Mouse (Mus musculus): ENCODE data around the gene Opcml.
A peak's percentile ranks its signal among the peaks of the same experiment; 100 is the strongest.

The Opcml gene

GRCm38 (mm10) chr9:28177052-28177451 lies 386.5 kb downstream of the Opcml start:
- DNase-seq: no peak

GRCm38 (mm10) chr9:28178123-28178887 lies 387.7 kb downstream of the Opcml start:
- DNase-seq: no peak

- no peak for DNase-seq
Observed at GRCm38 (mm10) chr9:28181916-28182315, 391.3 kb downstream of the Opcml start.

- DNase-seq: no peak
Observed at GRCm38 (mm10) chr9:28190226-28190625, 399.7 kb downstream of the Opcml start.

GRCm38 (mm10) chr9:28190751-28191150 lies 400.2 kb downstream of the Opcml start:
- DNase-seq: no peak

GRCm38 (mm10) chr9:28196550-28196949 lies 406.0 kb downstream of the Opcml start:
- no peak for DNase-seq

- no peak for DNase-seq
Observed at GRCm38 (mm10) chr9:28197061-28197460, 406.5 kb downstream of the Opcml start.

GRCm38 (mm10) chr9:28197631-28198030 lies 407.1 kb downstream of the Opcml start:
- DNase-seq: peak; percentile 1

- no peak for DNase-seq
Observed at GRCm38 (mm10) chr9:28198106-28198694, 407.6 kb downstream of the Opcml start.

- DNase-seq: no peak
Observed at GRCm38 (mm10) chr9:28207441-28207840, 416.9 kb downstream of the Opcml start.

- DNase-seq: no peak
Observed at GRCm38 (mm10) chr9:28208696-28209095, 418.1 kb downstream of the Opcml start.

- DNase-seq: no peak
Observed at GRCm38 (mm10) chr9:28211877-28212276, 421.3 kb downstream of the Opcml start.

- no peak for DNase-seq
Observed at GRCm38 (mm10) chr9:28213893-28214292, 423.3 kb downstream of the Opcml start.

- no peak for DNase-seq
Observed at GRCm38 (mm10) chr9:28218026-28218646, 427.6 kb downstream of the Opcml start.

- no peak for DNase-seq
Observed at GRCm38 (mm10) chr9:28222726-28223125, 432.2 kb downstream of the Opcml start.

GRCm38 (mm10) chr9:28225824-28226569 lies 435.4 kb downstream of the Opcml start:
- no peak for DNase-seq

- DNase-seq: no peak
Observed at GRCm38 (mm10) chr9:28226570-28226951, 436.0 kb downstream of the Opcml start.

GRCm38 (mm10) chr9:28238450-28238849 lies 447.9 kb downstream of the Opcml start:
- no peak for DNase-seq

- no peak for DNase-seq
Observed at GRCm38 (mm10) chr9:28247742-28248503, 457.3 kb downstream of the Opcml start.

GRCm38 (mm10) chr9:28251341-28251740 lies 460.8 kb downstream of the Opcml start:
- DNase-seq: no peak

GRCm38 (mm10) chr9:28255128-28255904 lies 464.7 kb downstream of the Opcml start:
- no peak for DNase-seq

- no peak for DNase-seq
Observed at GRCm38 (mm10) chr9:28255905-28256268, 465.3 kb downstream of the Opcml start.
